Mouse (Mus musculus): Measurements from ENCODE around the gene E4f1. TPM values are rescaled to one million over a fixed set of nuclear protein-coding genes. Genes with fewer than 3 reads are reported as not detected.

E4f1 gene
- total RNA-seq (2023), result 40.1 and 46.7 TPM in 2 replicates

GRCm38 (mm10) chr17:24469910-24470602, at the start of gene E4f1, which contains the start of gene Pgp:
Gene E4f1, minus strand, starts transcription at chr17:24470313.
Gene Pgp, plus strand, starts transcription at chr17:24470392.

GRCm38 (mm10) chr17:24488186-24488661, 18.1 kb upstream of the E4f1 start, which contains the start of gene Caskin1:
Gene Caskin1, plus strand, starts transcription at chr17:24488601.

GRCm38 (mm10) chr17:24478663-24479380, 8.7 kb upstream of the E4f1 start, which contains the start of gene Mlst8:
Gene Mlst8, minus strand, starts transcription at chr17:24479078.

GRCm38 (mm10) chr17:24473612-24474275, 3.6 kb upstream of the E4f1 start, which contains the start of gene Bricd5:
Gene Bricd5, plus strand, starts transcription at chr17:24473884.

GRCm38 (mm10) chr17:24442632-24443155, 27.4 kb downstream of the E4f1 start, which contains the start of gene Dnase1l2:
Gene Dnase1l2, minus strand, starts transcription at chr17:24443105.

GRCm38 (mm10) chr17:24426471-24427169, 43.5 kb downstream of the E4f1 start, which contains the start of gene Eci1:
Gene Eci1, plus strand, starts transcription at chr17:24426641.

GRCm38 (mm10) chr17:24414230-24414976, 55.7 kb downstream of the E4f1 start, which contains the start of gene Rnps1:
Gene Rnps1, plus strand, starts transcription at chr17:24414565.

Other genes with a start within 250 kb of the E4f1 start
- gene Tedc2, start 249.5 kb downstream of the E4f1 start, total RNA-seq (2023), result 9.4 and 12.1 TPM in 2 replicates
- 48.8 and 75.2 TPM in 2 replicates for gene Ccnf, start 218.8 kb downstream of the E4f1 start, total RNA-seq (2023)
- 0.14 and 0.35 TPM in 2 replicates for gene Abca17, start 119.2 kb downstream of the E4f1 start, total RNA-seq (2023)
- gene Abca3, start 118.4 kb downstream of the E4f1 start, total RNA-seq (2023), result 25.4 and 25.7 TPM in 2 replicates
- 61.1 and 89.8 TPM in 2 replicates for gene Rnps1, start 55.7 kb downstream of the E4f1 start, total RNA-seq (2023)
- gene Eci1, start 43.7 kb downstream of the E4f1 start, total RNA-seq (2023), result 9.7 and 10.9 TPM in 2 replicates
- gene Dnase1l2, start 27.2 kb downstream of the E4f1 start, total RNA-seq (2023), result 1.7 and 2.2 TPM in 2 replicates
- gene Pgp, start 79 bp upstream of the E4f1 start, total RNA-seq (2023), result 21.5 and 26.4 TPM in 2 replicates
- 0.98 TPM in 1 of 2 replicates, not detected in the other for gene Bricd5, start 3.6 kb upstream of the E4f1 start, total RNA-seq (2023)
- gene Mlst8, start 8.8 kb upstream of the E4f1 start, total RNA-seq (2023), result 35.2 and 41.1 TPM in 2 replicates
- not detected in 2 replicates for gene Caskin1, start 18.3 kb upstream of the E4f1 start, total RNA-seq (2023)
- 123 and 145 TPM in 2 replicates for gene Traf7, start 57.6 kb upstream of the E4f1 start, total RNA-seq (2023)
- 0.38 TPM in 1 of 2 replicates, not detected in the other for gene Rab26, start 63.9 kb upstream of the E4f1 start, total RNA-seq (2023)
- 15.6 and 23.9 TPM in 2 replicates for gene Pkd1, start 79.5 kb upstream of the E4f1 start, total RNA-seq (2023)
- 41.1 and 43.3 TPM in 2 replicates for gene Tsc2, start 162.3 kb upstream of the E4f1 start, total RNA-seq (2023)
- gene Nthl1, start 162.4 kb upstream of the E4f1 start, total RNA-seq (2023), result 0.88 and 1.5 TPM in 2 replicates
- 3.0 and 3.3 TPM in 2 replicates for gene Slc9a3r2, start 180.0 kb upstream of the E4f1 start, total RNA-seq (2023)
- gene Npw, start 188.1 kb upstream of the E4f1 start, total RNA-seq (2023), result not detected in 2 replicates
- gene Zfp598, start 199.4 kb upstream of the E4f1 start, total RNA-seq (2023), result 21.0 and 25.1 TPM in 2 replicates
- not detected in 2 replicates for gene Syngr3, start 219.6 kb upstream of the E4f1 start, total RNA-seq (2023)
- gene Gfer, start 225.8 kb upstream of the E4f1 start, total RNA-seq (2023), result 3.9 and 4.5 TPM in 2 replicates
- gene Noxo1, start 225.9 kb upstream of the E4f1 start, total RNA-seq (2023), result 0.57 and 1.5 TPM in 2 replicates
- gene Tbl3, start 237.3 kb upstream of the E4f1 start, total RNA-seq (2023), result 9.5 and 12.4 TPM in 2 replicates
- gene Rnf151, start 247.8 kb upstream of the E4f1 start, total RNA-seq (2023), result not detected in 2 replicates
- gene Rps2, start 247.8 kb upstream of the E4f1 start, total RNA-seq (2023), result 399 and 442 TPM in 2 replicates